Mouse (Mus musculus) cerebellum, postnatal 14 days (tissue): ENCODE data around the gene Cckar.

Experiments
- DNase-seq, 2 experiments: peaks; one replicate each; pipeline ENCODE4 v3.0.0; 2021; ENCODE audit warnings: mixed read lengths in 2 of 2

The Cckar gene

GRCm38 (mm10) chr5:53672352-53672751, 35.2 kb downstream of the Cckar start:
- DNase-seq, result peak; percentile 84 to 89

- DNase-seq, result no peak
These were observed 36.0 kb downstream of the Cckar start for GRCm38 (mm10) chr5:53671507-53671906.

DNA sequence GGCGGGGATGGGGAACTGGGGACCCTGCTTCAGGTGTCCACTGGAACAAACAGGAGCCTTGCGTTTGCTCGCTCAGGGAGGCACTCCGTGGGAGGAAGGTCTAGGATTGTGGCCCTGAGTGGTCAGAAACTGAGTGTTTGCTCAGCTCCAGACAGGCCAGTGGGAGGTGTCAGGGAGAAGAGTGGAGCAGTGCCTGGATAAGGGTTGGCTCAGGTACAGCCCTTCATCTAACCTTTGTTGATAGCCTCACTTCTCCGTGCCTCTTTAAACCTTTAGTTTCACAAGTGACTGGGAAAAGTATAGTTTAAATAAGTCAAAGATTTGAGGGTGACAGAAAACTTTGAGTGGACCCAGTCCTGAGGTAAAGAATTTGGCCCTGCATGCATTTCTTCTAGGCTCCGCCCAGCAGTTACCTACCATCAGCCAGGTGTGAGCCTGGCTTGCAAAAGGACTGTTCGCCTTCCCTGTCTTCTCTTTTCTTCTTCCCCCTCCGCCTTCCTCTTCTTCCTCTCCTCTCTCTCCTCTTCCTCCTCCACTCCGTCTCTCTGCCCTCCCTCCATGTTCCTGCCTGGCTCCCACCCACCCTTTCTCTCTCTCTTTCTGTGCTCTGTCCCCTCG, 37.1 kb downstream of the Cckar start:
- DNase-seq, result no peak

GRCm38 (mm10) chr5:53668021-53668420, 39.5 kb downstream of the Cckar start:
- DNase-seq, result no peak

DNA sequence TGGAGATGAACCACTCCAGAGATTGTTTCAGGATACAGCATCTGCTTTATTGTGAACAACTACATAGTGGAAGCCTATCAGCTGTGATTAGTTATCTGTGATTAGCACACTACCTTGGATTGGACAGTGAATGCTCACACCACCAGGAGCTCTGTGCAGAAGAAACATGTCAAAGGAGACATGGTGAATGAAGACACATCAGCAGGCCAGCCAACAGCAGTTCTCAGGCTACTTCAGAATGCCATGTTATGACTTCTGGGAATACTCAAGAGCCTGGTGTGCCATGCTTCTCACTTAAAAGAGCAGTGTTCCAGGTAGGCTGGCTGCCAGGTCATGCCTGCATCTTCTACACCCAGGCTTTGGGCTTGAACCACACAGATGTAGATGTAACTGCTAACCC, 43.8 kb downstream of the Cckar start:
- no peak for DNase-seq

- no peak for DNase-seq
These were observed 45.1 kb downstream of the Cckar start for GRCm38 (mm10) chr5:53662413-53662812.

- DNase-seq, result no peak
These were observed 46.0 kb downstream of the Cckar start for GRCm38 (mm10) chr5:53661508-53661907.

- peak; percentile 29 to 46 for DNase-seq
These were observed 49.6 kb downstream of the Cckar start for GRCm38 (mm10) chr5:53657925-53658324.

DNA sequence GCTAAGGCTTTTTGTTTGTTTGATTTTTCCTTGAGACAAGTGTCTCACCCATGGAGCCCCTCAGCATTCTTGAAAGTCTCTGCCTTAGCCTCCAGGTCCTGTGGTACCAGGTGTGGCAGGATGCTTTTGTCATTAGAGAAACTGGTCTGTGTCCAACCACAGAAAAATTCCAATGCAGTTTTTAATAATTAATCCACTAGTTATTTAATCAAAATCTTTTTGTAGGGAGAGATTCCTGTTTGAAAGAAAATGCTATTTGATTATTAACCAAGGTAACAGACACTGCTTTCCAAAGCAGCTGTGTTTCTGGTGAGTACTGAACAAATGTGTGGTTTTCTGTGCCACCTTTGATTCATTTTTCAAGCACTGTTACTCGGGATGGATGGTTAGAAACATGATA, 50.9 kb downstream of the Cckar start:
- no peak for DNase-seq
